ENCODE assay signal across 28 mouse cellular contexts in the genomic region with DNA sequence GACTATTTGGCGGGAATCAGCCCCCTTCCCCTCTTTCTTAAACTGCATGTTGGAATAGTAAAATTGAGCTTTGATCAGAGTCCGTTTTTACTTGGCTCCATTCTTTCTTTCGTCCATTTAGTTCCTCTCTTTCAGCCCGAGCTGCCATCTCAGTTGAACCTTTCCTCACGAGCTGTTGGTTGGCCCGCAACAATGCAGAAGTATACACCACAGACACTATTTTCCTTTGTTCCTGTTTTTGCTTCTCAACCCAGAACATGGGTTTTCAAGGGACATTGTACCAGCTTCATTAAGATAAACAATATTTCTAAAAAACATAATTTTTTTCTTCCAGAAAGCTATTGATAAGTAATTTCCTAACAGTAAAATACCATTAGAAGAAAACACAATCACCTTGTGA. TPM values are rescaled to one million over a fixed set of nuclear protein-coding genes. Genes with fewer than 3 reads are reported as not detected.
DNase-seq lines count a peak whose midpoint lies in the region; ATAC-seq and TF ChIP-seq lines count a peak whose summit lies in the region.
"Had no signal": no experiment of that assay in that cellular context is flagged by ENCODE, and none has a peak within 500 bp of the region (broad histone marks: within the 10 kb centered on the region; RNA-seq: fewer than 3 reads in every experiment).

No protein-coding gene starts in this region.

- TF ChIP-seq EP300 in lung, postnatal 0 days (IDR thresholded peaks at IDR 0.05) = no peak

- H3K36me3 ChIP-seq in lung, postnatal 0 days (ENCODE audit: insufficient read depth, low read length) = no peaks in the 10 kb centered on the region
- no peaks in the 10 kb centered on the region for H3K36me3 ChIP-seq in thymus, adult 2 months (ENCODE audit: control insufficient read depth, insufficient read depth, low read length)
- H3K36me3 ChIP-seq: embryonic facial prominence, embryonic 13.5 days; heart, embryonic 15.5 days; hindbrain, embryonic 10.5 days had no signal

- H3K27me3 ChIP-seq in lung, postnatal 0 days (replicated peaks; ENCODE audit: insufficient read depth, low read length) = no peaks in the 10 kb centered on the region
- no peaks in the 10 kb centered on the region for H3K27me3 ChIP-seq in thymus, adult 2 months (ENCODE audit: control insufficient read depth, insufficient read depth, low read length)
- H3K27me3 ChIP-seq: embryonic facial prominence, embryonic 13.5 days; forebrain, embryonic 13.5 days; heart, embryonic 15.5 days had no signal

- H3K9ac ChIP-seq in lung, postnatal 0 days (replicated peaks; ENCODE audit: low read depth) = no peak overlapping the region
- H3K9ac ChIP-seq: embryonic facial prominence, embryonic 13.5 days; forebrain, embryonic 13.5 days; forebrain, postnatal 0 days; heart, embryonic 15.5 days; hindbrain, embryonic 14.5 days had no signal

- no peak overlapping the region for H3K4me2 ChIP-seq in lung, postnatal 0 days (replicated peaks; ENCODE audit: low read depth, low read length)
- H3K4me2 ChIP-seq: embryonic facial prominence, embryonic 13.5 days; forebrain, embryonic 13.5 days; heart, embryonic 11.5 days; heart, embryonic 15.5 days; hindbrain, embryonic 14.5 days had no signal

- H3K9me3 ChIP-seq in lung, postnatal 0 days (ENCODE audit: low read length) = no peaks in the 10 kb centered on the region
- H3K9me3 ChIP-seq: embryonic facial prominence, embryonic 13.5 days; forebrain, embryonic 13.5 days; heart, embryonic 15.5 days; hindbrain, embryonic 10.5 days had no signal

- peak; percentile 8 for DNase-seq in lung, postnatal 0 days (ENCODE audit: low spot score)
- DNase-seq in lung, postnatal 14 days = no peak
- no peak for DNase-seq in thymus, adult 2 months
- DNase-seq in cerebellum, adult 9-10 months = no peak
- no peak for DNase-seq in layer of hippocampus, postnatal 14 days (ENCODE audit: low spot score in 2 of 2)
- DNase-seq: adrenal gland, postnatal 14 days; cerebellum, adult 11 months; cerebellum, adult 8-10 months; cerebellum, postnatal 25 days; forebrain, postnatal 0 days; gastrocnemius, adult 2 months; heart, adult 2 months; heart, postnatal 14 days had no signal

- H3K4me3 ChIP-seq in lung, postnatal 0 days (ENCODE audit: low read depth, low read length) = no peak overlapping the region
- H3K4me3 ChIP-seq in bone marrow macrophage, adult 2 months (ENCODE audit: insufficient read depth, low read length) = no peak overlapping the region
- no peak overlapping the region for H3K4me3 ChIP-seq in thymus, adult 2 months (ENCODE audit: control insufficient read depth, insufficient read depth, low read length)
- H3K4me3 ChIP-seq: embryonic facial prominence, embryonic 13.5 days; forebrain, embryonic 13.5 days; gastrocnemius, adult 2 months; heart, adult 2 months; heart, embryonic 15.5 days; hindbrain, embryonic 10.5 days had no signal

- H3K27ac ChIP-seq in lung, postnatal 0 days (ENCODE audit: low read length) = no peak overlapping the region
- peak overlapping the region; percentile 27 for H3K27ac ChIP-seq in bone marrow macrophage, adult 2 months (ENCODE audit: insufficient read depth, low read depth, low read length)
- no peak overlapping the region for H3K27ac ChIP-seq in thymus, adult 2 months (ENCODE audit: control insufficient read depth, insufficient read depth, low read length)
- H3K27ac ChIP-seq: embryonic facial prominence, embryonic 13.5 days; forebrain, embryonic 13.5 days; gastrocnemius, adult 2 months; heart, adult 2 months; heart, embryonic 15.5 days; hindbrain, embryonic 10.5 days; hindbrain, embryonic 14.5 days had no signal

- no peak for TF ChIP-seq POLR2A in bone marrow macrophage, adult 2 months (IDR thresholded peaks at IDR 0.05; ENCODE audit: borderline replicate concordance, low read depth, low read length)
- TF ChIP-seq POLR2A in thymus, adult 2 months (IDR thresholded peaks at IDR 0.05; ENCODE audit: control insufficient read depth, extremely low read depth, insufficient read depth, low read length, poor library complexity) = no peak

- ATAC-seq in lung, postnatal 0 days = no peak
- peak; percentile 48 to 71; a peak in 2 of 4 replicates for ATAC-seq in hematopoietic stem cell, adult 5-6 weeks (replicated peaks in 1 of 2; ENCODE audit: insufficient read depth in 1 of 2, low FRiP score in 2 of 2, low TSS enrichment in 1 of 2, low read depth in 1 of 2, poor library complexity in 2 of 2, severe bottlenecking in 2 of 2)
- ATAC-seq in neutrophil, adult 5-6 weeks (ENCODE audit: extremely low read depth, insufficient number of reproducible peaks, low FRiP score, poor library complexity, severe bottlenecking) = peak; percentile 88
- ATAC-seq: activated CD4-positive, CD25-positive, alpha-beta regulatory T cell, adult 4 months; forebrain, embryonic 13.5 days; forebrain, postnatal 0 days; Patski had no signal

- no peaks in the 10 kb centered on the region for H3K4me1 ChIP-seq in lung, postnatal 0 days (ENCODE audit: insufficient read depth, low read depth, low read length)
- peaks cover 5% of the 10 kb centered on the region for H3K4me1 ChIP-seq in bone marrow macrophage, adult 2 months (ENCODE audit: control insufficient read depth, insufficient read depth, low read length)
- no peaks in the 10 kb centered on the region for H3K4me1 ChIP-seq in thymus, adult 2 months (replicated peaks; ENCODE audit: control insufficient read depth, insufficient read depth, low read length)
- H3K4me1 ChIP-seq: embryonic facial prominence, embryonic 13.5 days; forebrain, embryonic 13.5 days; heart, embryonic 15.5 days; hindbrain, embryonic 10.5 days had no signal

- 77% methylated on average over 6 of the region's 6 CpGs for WGBS in lung, postnatal 0 days
- WGBS in thymus, adult 2 months = 59% methylated on average over 6 of the region's 6 CpGs

- TF ChIP-seq CTCF in lung, postnatal 0 days (IDR thresholded peaks at IDR 0.05) = no peak
- no peak for TF ChIP-seq CTCF in bone marrow macrophage, adult 2 months (IDR thresholded peaks at IDR 0.05; ENCODE audit: low read depth, low read length)
- TF ChIP-seq CTCF in thymus, adult 2 months (IDR thresholded peaks at IDR 0.05; ENCODE audit: borderline replicate concordance, control insufficient read depth, extremely low read depth, insufficient read depth, low read length, poor library complexity) = no peak

RNA-seq across cellular contexts. Expression of a gene that starts 4.7 kb away (rescaled TPM):
- not detected in 2 replicates for polyA plus RNA-seq in lung, postnatal 0 days (2015; fragmentation: Nextera tagmentation; extraction: Ambion mirVana)
- not detected in 2 replicates for polyA plus RNA-seq in bone marrow macrophage, adult 2 months (2012; ENCODE audit: insufficient read depth, insufficient read length, missing spikeins)
- total RNA-seq in hematopoietic stem cell, adult 5-6 weeks (2017) = not detected in 2 replicates
- not detected in 2 replicates for total RNA-seq in neutrophil, adult 5-6 weeks (2017)
- polyA plus RNA-seq in thymus, adult 2 months (2012; rRNA removed) = not detected in 2 replicates
- total RNA-seq in layer of hippocampus, postnatal 14 days (2021) = not detected
- total RNA-seq: adrenal gland, adult 18-20 months; adrenal gland, postnatal 14 days; forebrain, postnatal 0 days; gastrocnemius, adult 2 months; gastrocnemius, postnatal 4 days; heart, adult 2 months; heart, postnatal 14 days had no signal
- polyA plus RNA-seq: activated CD4-positive, CD25-positive, alpha-beta regulatory T cell, adult 4 months; brain, embryonic 14.5 days; C2C12; embryonic facial prominence, embryonic 13.5 days; forebrain, embryonic 13.5 days; forebrain, postnatal 0 days; heart, adult 2 months; heart, embryonic 11.5 days; heart, embryonic 15.5 days; hindbrain, embryonic 10.5 days; hindbrain, embryonic 14.5 days; Patski had no signal

RNA-seq across cellular contexts. Expression of a gene that starts 19.8 kb away (rescaled TPM):
- polyA plus RNA-seq in lung, postnatal 0 days (2015; fragmentation: Nextera tagmentation; extraction: Ambion mirVana) = not detected in 2 replicates
- polyA plus RNA-seq in bone marrow macrophage, adult 2 months (2012; ENCODE audit: insufficient read depth, insufficient read length, missing spikeins) = not detected in 2 replicates
- total RNA-seq in hematopoietic stem cell, adult 5-6 weeks (2017) = not detected in 2 replicates
- 0.12 TPM in 1 of 2 replicates, not detected in the other for total RNA-seq in neutrophil, adult 5-6 weeks (2017)
- polyA plus RNA-seq in thymus, adult 2 months (2012; rRNA removed) = not detected in 2 replicates
- total RNA-seq in layer of hippocampus, postnatal 14 days (2021) = not detected
- total RNA-seq: adrenal gland, adult 18-20 months; adrenal gland, postnatal 14 days; forebrain, postnatal 0 days; gastrocnemius, adult 2 months; gastrocnemius, postnatal 4 days; heart, adult 2 months; heart, postnatal 14 days had no signal
- polyA plus RNA-seq: activated CD4-positive, CD25-positive, alpha-beta regulatory T cell, adult 4 months; brain, embryonic 14.5 days; C2C12; embryonic facial prominence, embryonic 13.5 days; forebrain, embryonic 13.5 days; forebrain, postnatal 0 days; heart, adult 2 months; heart, embryonic 11.5 days; heart, embryonic 15.5 days; hindbrain, embryonic 10.5 days; hindbrain, embryonic 14.5 days; Patski had no signal

RNA-seq across cellular contexts. Expression of a gene that starts 30.8 kb away (rescaled TPM):
- polyA plus RNA-seq in lung, postnatal 0 days (2015; fragmentation: Nextera tagmentation; extraction: Ambion mirVana) = not detected in 2 replicates
- polyA plus RNA-seq in bone marrow macrophage, adult 2 months (2012; ENCODE audit: insufficient read depth, insufficient read length, missing spikeins) = not detected in 2 replicates
- total RNA-seq in hematopoietic stem cell, adult 5-6 weeks (2017) = not detected in 2 replicates
- not detected in 2 replicates for total RNA-seq in neutrophil, adult 5-6 weeks (2017)
- not detected in 2 replicates for polyA plus RNA-seq in thymus, adult 2 months (2012; rRNA removed)
- total RNA-seq in layer of hippocampus, postnatal 14 days (2021) = not detected
- total RNA-seq: adrenal gland, adult 18-20 months; adrenal gland, postnatal 14 days; forebrain, postnatal 0 days; gastrocnemius, adult 2 months; gastrocnemius, postnatal 4 days; heart, adult 2 months; heart, postnatal 14 days had no signal
- polyA plus RNA-seq: activated CD4-positive, CD25-positive, alpha-beta regulatory T cell, adult 4 months; brain, embryonic 14.5 days; C2C12; embryonic facial prominence, embryonic 13.5 days; forebrain, embryonic 13.5 days; forebrain, postnatal 0 days; heart, adult 2 months; heart, embryonic 11.5 days; heart, embryonic 15.5 days; hindbrain, embryonic 10.5 days; hindbrain, embryonic 14.5 days; Patski had no signal

RNA-seq across cellular contexts. Expression of a gene that starts 31.1 kb away (rescaled TPM):
- polyA plus RNA-seq in lung, postnatal 0 days (2015; fragmentation: Nextera tagmentation; extraction: Ambion mirVana) = not detected in 2 replicates
- not detected in 2 replicates for polyA plus RNA-seq in bone marrow macrophage, adult 2 months (2012; ENCODE audit: insufficient read depth, insufficient read length, missing spikeins)
- not detected in 2 replicates for total RNA-seq in hematopoietic stem cell, adult 5-6 weeks (2017)
- not detected in 2 replicates for total RNA-seq in neutrophil, adult 5-6 weeks (2017)
- polyA plus RNA-seq in thymus, adult 2 months (2012; rRNA removed) = not detected in 2 replicates
- total RNA-seq in layer of hippocampus, postnatal 14 days (2021) = not detected
- total RNA-seq: adrenal gland, adult 18-20 months; adrenal gland, postnatal 14 days; forebrain, postnatal 0 days; gastrocnemius, adult 2 months; gastrocnemius, postnatal 4 days; heart, adult 2 months; heart, postnatal 14 days had no signal
- polyA plus RNA-seq: activated CD4-positive, CD25-positive, alpha-beta regulatory T cell, adult 4 months; C2C12; embryonic facial prominence, embryonic 13.5 days; forebrain, embryonic 13.5 days; forebrain, postnatal 0 days; heart, adult 2 months; heart, embryonic 11.5 days; heart, embryonic 15.5 days; hindbrain, embryonic 10.5 days; hindbrain, embryonic 14.5 days; Patski had no signal

RNA-seq across cellular contexts. Expression of a gene that starts 43.7 kb away (rescaled TPM):
- polyA plus RNA-seq in lung, postnatal 0 days (2015; fragmentation: Nextera tagmentation; extraction: Ambion mirVana) = not detected in 2 replicates
- not detected in 2 replicates for polyA plus RNA-seq in bone marrow macrophage, adult 2 months (2012; ENCODE audit: insufficient read depth, insufficient read length, missing spikeins)
- not detected in 2 replicates for total RNA-seq in hematopoietic stem cell, adult 5-6 weeks (2017)
- total RNA-seq in neutrophil, adult 5-6 weeks (2017) = not detected in 2 replicates
- polyA plus RNA-seq in thymus, adult 2 months (2012; rRNA removed) = not detected in 2 replicates
- not detected for total RNA-seq in layer of hippocampus, postnatal 14 days (2021)
- total RNA-seq: adrenal gland, adult 18-20 months; adrenal gland, postnatal 14 days; forebrain, postnatal 0 days; gastrocnemius, adult 2 months; gastrocnemius, postnatal 4 days; heart, adult 2 months; heart, postnatal 14 days had no signal
- polyA plus RNA-seq: brain, embryonic 14.5 days; C2C12; embryonic facial prominence, embryonic 13.5 days; forebrain, embryonic 13.5 days; forebrain, postnatal 0 days; heart, adult 2 months; heart, embryonic 11.5 days; heart, embryonic 15.5 days; hindbrain, embryonic 10.5 days; hindbrain, embryonic 14.5 days; Patski had no signal
